Mouse (Mus musculus): ENCODE data around the gene Rab43. TPM values are rescaled to one million over a fixed set of nuclear protein-coding genes. Genes with fewer than 3 reads are reported as not detected.

Gene Rab43
- polyA plus RNA-seq, 1 experiment from 2014 or later: 16.4 TPM

DNA sequence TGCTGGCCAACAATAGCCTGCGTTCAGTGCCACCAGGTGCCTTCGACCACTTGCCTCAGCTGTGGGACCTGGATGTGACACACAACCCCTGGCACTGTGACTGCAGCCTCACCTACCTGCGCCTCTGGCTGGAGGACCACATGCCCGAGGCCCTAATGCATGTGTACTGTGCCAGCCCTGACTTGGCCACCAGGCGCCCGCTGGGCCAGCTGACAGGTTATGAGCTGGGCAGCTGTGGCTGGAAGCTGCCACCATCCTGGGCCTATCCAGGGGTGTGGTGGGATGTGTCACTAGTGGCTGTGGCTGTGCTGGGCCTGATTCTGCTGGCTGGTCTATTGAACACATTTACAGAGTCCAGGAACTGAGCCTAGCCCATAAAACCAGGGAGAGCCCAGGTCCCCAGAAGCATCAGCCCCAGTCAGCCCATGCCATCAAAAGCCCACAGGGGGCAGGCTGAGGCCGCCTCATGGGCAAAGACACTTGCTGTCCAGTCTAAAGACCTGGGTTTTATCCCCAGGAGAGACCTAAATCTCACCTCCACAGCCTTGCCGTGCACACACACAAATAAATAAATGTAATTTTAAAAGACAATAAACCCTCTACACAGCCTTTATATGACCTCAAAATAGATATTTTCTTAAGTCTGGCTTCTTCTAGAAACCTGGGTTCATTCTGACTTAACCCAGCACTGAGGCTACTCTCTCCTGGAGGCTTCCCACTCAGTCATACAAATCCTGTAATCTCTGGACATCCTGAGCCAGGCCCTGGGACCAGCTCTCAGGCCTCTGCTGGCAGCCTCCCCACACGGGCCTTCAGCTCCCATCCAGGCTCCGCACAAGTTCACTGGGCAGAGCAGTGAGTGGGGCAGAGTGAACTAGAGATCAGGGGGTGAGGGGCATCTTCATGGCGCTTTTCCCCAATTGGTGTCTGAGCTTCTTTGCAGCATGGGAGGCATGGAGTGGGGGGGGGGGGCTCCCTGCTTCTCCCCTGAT lies 32.5 kb downstream of the Rab43 start:
- WGBS: 82% methylated on average over 11 of the region's 11 CpGs
- H3K9me3 ChIP-seq (replicated peaks; ENCODE audit: low read length): no peaks in the 10 kb centered on the region
- no peak overlapping the region for H3K9ac ChIP-seq (ENCODE audit: low read depth, low read length)
- H3K4me3 ChIP-seq (replicated peaks; ENCODE audit: low read depth, low read length): no peak overlapping the region
- TF ChIP-seq CTCF (IDR thresholded peaks at IDR 0.05; ENCODE audit: low read depth): peak; percentile 48
- DNase-seq (ENCODE audit: low spot score): no peak
- H3K4me2 ChIP-seq (ENCODE audit: low read length): no peak overlapping the region
- no peaks in the 10 kb centered on the region for H3K36me3 ChIP-seq (ENCODE audit: insufficient read depth, low read length)
- H3K27me3 ChIP-seq (ENCODE audit: insufficient read depth, low read length): no peaks in the 10 kb centered on the region
- H3K4me1 ChIP-seq (replicated peaks; ENCODE audit: insufficient read depth, low read length): no peaks in the 10 kb centered on the region; the same call in 1 of the 2 replicates
- H3K27ac ChIP-seq: no peak overlapping the region
- ATAC-seq (replicated peaks; ENCODE audit: low FRiP score, low read depth): no peak

DNA sequence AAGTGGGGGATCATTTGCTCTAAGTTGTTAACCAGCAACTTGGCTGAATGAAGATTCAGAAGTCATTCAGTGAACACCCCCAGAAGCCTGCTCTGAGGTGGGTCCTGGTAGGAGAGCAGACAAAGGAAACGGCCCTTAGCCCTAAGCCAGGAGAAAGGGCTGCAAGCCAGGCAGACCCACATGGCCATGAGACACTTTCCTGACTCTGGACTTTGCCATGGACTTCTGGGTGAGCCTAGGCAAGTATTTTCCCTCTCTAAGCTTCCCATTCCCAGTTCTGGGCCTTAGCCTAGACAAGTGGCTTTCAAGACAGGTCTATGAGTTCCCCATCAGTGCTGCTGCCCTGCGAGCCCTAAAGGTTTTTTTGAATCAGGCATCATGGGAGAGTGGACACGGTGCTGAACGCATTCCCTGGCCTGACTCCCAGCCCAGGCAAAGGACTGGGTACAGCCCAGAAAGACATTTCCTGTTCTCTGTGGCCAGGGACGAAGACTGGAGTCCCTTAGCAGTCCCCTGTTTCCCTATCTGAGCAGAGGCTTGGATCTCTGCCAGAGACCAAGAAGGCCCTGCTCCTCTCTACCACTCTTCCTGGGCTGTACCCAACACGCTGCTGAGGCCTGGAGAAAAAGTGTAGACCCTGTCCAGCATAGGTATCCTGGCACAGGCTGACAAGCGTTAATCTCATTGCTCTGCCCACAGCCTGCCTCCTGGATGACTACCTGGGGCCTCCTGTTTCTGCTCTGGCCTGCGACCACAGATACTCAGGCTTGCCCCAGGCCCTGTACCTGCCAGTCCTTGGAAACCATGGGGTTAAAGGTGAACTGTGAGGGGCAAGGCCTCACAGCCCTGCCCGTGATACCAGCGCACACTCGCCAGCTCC lies 33.4 kb downstream of the Rab43 start:
- DNase-seq (ENCODE audit: low spot score) (no peak), ATAC-seq (replicated peaks; ENCODE audit: low FRiP score, low read depth) (no peak)
- H3K27ac ChIP-seq: no peak overlapping the region
- no peak overlapping the region for H3K4me3 ChIP-seq (replicated peaks; ENCODE audit: low read depth, low read length)
- H3K4me2 ChIP-seq (ENCODE audit: low read length): no peak overlapping the region
- H3K36me3 ChIP-seq (ENCODE audit: insufficient read depth, low read length): no peaks in the 10 kb centered on the region
- no peaks in the 10 kb centered on the region for H3K9me3 ChIP-seq (replicated peaks; ENCODE audit: low read length)
- H3K27me3 ChIP-seq (ENCODE audit: insufficient read depth, low read length): no peaks in the 10 kb centered on the region
- TF ChIP-seq CTCF (IDR thresholded peaks at IDR 0.05; ENCODE audit: low read depth): no peak
- no peak overlapping the region for H3K9ac ChIP-seq (ENCODE audit: low read depth, low read length)
- WGBS: 59% methylated on average over 11 of the region's 11 CpGs
- H3K4me1 ChIP-seq (replicated peaks; ENCODE audit: insufficient read depth, low read length): no peaks in the 10 kb centered on the region; the same call in 1 of the 2 replicates

- no peak for TF ChIP-seq CTCF (IDR thresholded peaks at IDR 0.05; ENCODE audit: low read depth)
- no peaks in the 10 kb centered on the region for H3K36me3 ChIP-seq (ENCODE audit: insufficient read depth, low read length)
- no peaks in the 10 kb centered on the region; the same call in 1 of the 2 replicates for H3K4me1 ChIP-seq (replicated peaks; ENCODE audit: insufficient read depth, low read length)
- H3K9me3 ChIP-seq (replicated peaks; ENCODE audit: low read length): no peaks in the 10 kb centered on the region
- ATAC-seq (replicated peaks; ENCODE audit: low FRiP score, low read depth) (no peak), DNase-seq (ENCODE audit: low spot score) (no peak)
- no peak within 1 kb of the TSS for H3K9ac ChIP-seq (ENCODE audit: low read depth, low read length)
- 58% methylated on average over 2 of the region's 2 CpGs for WGBS
- no peak within 1 kb of the TSS for H3K4me3 ChIP-seq (replicated peaks; ENCODE audit: low read depth, low read length)
- no peaks in the 10 kb centered on the region for H3K27me3 ChIP-seq (ENCODE audit: insufficient read depth, low read length)
- H3K4me2 ChIP-seq (ENCODE audit: low read length): no peak within 1 kb of the TSS
- no peak within 1 kb of the TSS for H3K27ac ChIP-seq
Observed at GRCm38 (mm10) chr6:87777842-87778241, 34.1 kb downstream of the Rab43 start, which contains the start of gene Gp9. TSS of gene Gp9 (plus strand) at chr6:87778072.

GRCm38 (mm10) chr6:87776663-87777062 lies 35.3 kb downstream of the Rab43 start:
- Histone ChIP-seq H3K9ac (ENCODE audit: low read depth, low read length) (no peak overlapping the region), H3K27me3 (ENCODE audit: insufficient read depth, low read length) (no peaks in the 10 kb centered on the region), H3K27ac (no peak overlapping the region), H3K4me2 (ENCODE audit: low read length) (no peak overlapping the region), H3K9me3 (replicated peaks; ENCODE audit: low read length) (no peaks in the 10 kb centered on the region), H3K4me3 (replicated peaks; ENCODE audit: low read depth, low read length) (no peak overlapping the region), H3K4me1 (replicated peaks; ENCODE audit: insufficient read depth, low read length) (no peaks in the 10 kb centered on the region; the same call in 1 of the 2 replicates), H3K36me3 (ENCODE audit: insufficient read depth, low read length) (no peaks in the 10 kb centered on the region)
- no peak for DNase-seq (ENCODE audit: low spot score)
- no peak for TF ChIP-seq CTCF (IDR thresholded peaks at IDR 0.05; ENCODE audit: low read depth)
- 53% methylated on average over 1 of the region's 1 CpGs for WGBS
- no peak for ATAC-seq (replicated peaks; ENCODE audit: low FRiP score, low read depth)

DNA sequence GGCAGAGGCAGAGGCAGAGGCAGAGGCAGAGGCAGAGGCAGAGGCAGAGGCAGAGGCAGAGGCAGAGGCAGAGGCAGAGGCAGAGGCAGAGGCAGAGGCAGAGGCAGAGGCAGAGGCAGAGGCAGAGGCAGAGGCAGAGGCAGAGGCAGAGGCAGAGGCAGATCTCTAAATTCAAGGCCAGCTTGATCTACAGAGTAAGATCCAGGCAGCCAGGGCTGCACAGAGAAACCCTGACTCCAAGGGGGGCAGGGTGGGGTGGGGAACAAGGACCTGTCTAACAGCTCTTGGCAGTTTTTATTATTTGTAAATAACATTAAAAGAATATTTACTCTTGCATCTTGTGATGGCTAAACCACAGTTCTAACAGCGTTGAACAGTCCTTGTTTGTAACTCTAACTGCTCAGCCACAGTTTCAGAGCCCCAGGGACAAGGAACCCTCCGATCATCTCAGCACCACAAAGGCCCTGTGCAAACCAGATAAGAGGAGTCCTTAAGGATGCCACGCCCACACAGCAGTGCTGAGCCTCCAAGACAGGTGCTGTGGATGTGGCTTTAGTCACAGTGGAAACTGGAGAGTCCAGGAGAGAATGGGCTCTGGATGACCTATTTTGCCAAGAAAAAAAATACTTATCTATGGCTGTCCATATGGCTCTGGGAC lies 36.2 kb downstream of the Rab43 start:
- H3K4me3 ChIP-seq (replicated peaks; ENCODE audit: low read depth, low read length): no peak overlapping the region
- TF ChIP-seq CTCF (IDR thresholded peaks at IDR 0.05; ENCODE audit: low read depth): no peak
- no peaks in the 10 kb centered on the region; the same call in 1 of the 2 replicates for H3K4me1 ChIP-seq (replicated peaks; ENCODE audit: insufficient read depth, low read length)
- 74% methylated on average over 3 of the region's 3 CpGs for WGBS
- no peak for DNase-seq (ENCODE audit: low spot score)
- H3K9ac ChIP-seq (ENCODE audit: low read depth, low read length): no peak overlapping the region
- no peaks in the 10 kb centered on the region for H3K36me3 ChIP-seq (ENCODE audit: insufficient read depth, low read length)
- H3K9me3 ChIP-seq (replicated peaks; ENCODE audit: low read length): no peaks in the 10 kb centered on the region
- no peak overlapping the region for H3K4me2 ChIP-seq (ENCODE audit: low read length)
- no peak overlapping the region for H3K27ac ChIP-seq
- no peaks in the 10 kb centered on the region for H3K27me3 ChIP-seq (ENCODE audit: insufficient read depth, low read length)
- no peak for ATAC-seq (replicated peaks; ENCODE audit: low FRiP score, low read depth)

Measured in kidney, postnatal 0 days (tissue).